Mouse (Mus musculus) central nervous system, embryonic 18 days (tissue): ENCODE data around the gene Cd300c. TPM values are rescaled to one million over a fixed set of nuclear protein-coding genes. Genes with fewer than 3 reads are reported as not detected.

ENCODE experiments used
- polyA plus RNA-seq: library from polyadenylated mRNA; depleted of rRNA; stranded (reverse); fragments of >200 nt; gene quantifications from 2 replicates; pipeline ENCODE4 v1.2.3, GENCODE M21; 2012; rRNA removed

Gene Cd300c
- not detected in 2 replicates for polyA plus RNA-seq

GRCm38 (mm10) chr11:114968752-114969207, at the start of gene Cd300c:
TSS of gene Cd300c (minus strand) at chr11:114969157.

GRCm38 (mm10) chr11:115016093-115016492, 47.1 kb upstream of the Cd300c start, which contains the start of gene Cd300ld2:
TSS of gene Cd300ld2 (minus strand) at chr11:115016193.

GRCm38 (mm10) chr11:115001474-115002040, 32.6 kb upstream of the Cd300c start, which contains the start of gene Cd300c2:
TSS of gene Cd300c2 (minus strand) at chr11:115001880.

GRCm38 (mm10) chr11:114989793-114990192, 20.8 kb upstream of the Cd300c start, which contains the start of gene Cd300ld:
TSS of gene Cd300ld (minus strand) at chr11:114989922.

GRCm38 (mm10) chr11:114934144-114934543, 34.8 kb downstream of the Cd300c start, which contains the start of gene Cd300lb:
TSS of gene Cd300lb (minus strand) at chr11:114934386.

Other genes starting within 250 kb of the Cd300c start
- 2.6 and 2.9 TPM in 2 replicates for gene Dnaic2, start 241.7 kb downstream of the Cd300c start, polyA plus RNA-seq
- gene Kif19a, start 203.8 kb downstream of the Cd300c start, polyA plus RNA-seq = 1.8 and 3.3 TPM in 2 replicates
- gene Btbd17, start 173.2 kb downstream of the Cd300c start, polyA plus RNA-seq = 23.1 and 25.3 TPM in 2 replicates
- gene Gpr142, start 170.2 kb downstream of the Cd300c start, polyA plus RNA-seq = not detected in 2 replicates
- gene Gprc5c, start 118.0 kb downstream of the Cd300c start, polyA plus RNA-seq = 3.2 and 5.0 TPM in 2 replicates
- 0.68 and 0.74 TPM in 2 replicates for gene Cd300a, start 79.1 kb downstream of the Cd300c start, polyA plus RNA-seq
- 0.13 TPM in 1 of 2 replicates, not detected in the other for gene Cd300lb, start 34.8 kb downstream of the Cd300c start, polyA plus RNA-seq
- 0.03 and 0.05 TPM in 2 replicates for gene Cd300ld, start 20.8 kb upstream of the Cd300c start, polyA plus RNA-seq
- gene Cd300c2, start 32.7 kb upstream of the Cd300c start, polyA plus RNA-seq = 0.87 and 0.96 TPM in 2 replicates
- gene Cd300ld2, start 47.0 kb upstream of the Cd300c start, polyA plus RNA-seq = 0.23 TPM in 1 of 2 replicates, not detected in the other
- 0.27 TPM in 1 of 2 replicates, not detected in the other for gene Cd300ld4, start 57.9 kb upstream of the Cd300c start, polyA plus RNA-seq
- 0.33 TPM in 1 of 2 replicates, not detected in the other for gene Cd300ld5, start 68.6 kb upstream of the Cd300c start, polyA plus RNA-seq
- 0.58 TPM in 1 of 2 replicates, not detected in the other for gene Cd300ld3, start 79.3 kb upstream of the Cd300c start, polyA plus RNA-seq
- gene Cd300e, start 93.0 kb upstream of the Cd300c start, polyA plus RNA-seq = 0.04 TPM in 1 of 2 replicates, not detected in the other
- gene Rab37, start 122.3 kb upstream of the Cd300c start, polyA plus RNA-seq = 0.79 and 0.87 TPM in 2 replicates
- 0.18 and 0.36 TPM in 2 replicates for gene Cd300lf, start 164.8 kb upstream of the Cd300c start, polyA plus RNA-seq
- 41.7 and 45.8 TPM in 2 replicates for gene Slc9a3r1, start 194.2 kb upstream of the Cd300c start, polyA plus RNA-seq
- gene Tmem104, start 218.3 kb upstream of the Cd300c start, polyA plus RNA-seq = 5.5 and 7.7 TPM in 2 replicates
- 19.2 and 20.9 TPM in 2 replicates for gene Nat9, start 218.7 kb upstream of the Cd300c start, polyA plus RNA-seq